Comparison of ENCODE assay signal across 23 mouse cellular contexts in the genomic region with DNA sequence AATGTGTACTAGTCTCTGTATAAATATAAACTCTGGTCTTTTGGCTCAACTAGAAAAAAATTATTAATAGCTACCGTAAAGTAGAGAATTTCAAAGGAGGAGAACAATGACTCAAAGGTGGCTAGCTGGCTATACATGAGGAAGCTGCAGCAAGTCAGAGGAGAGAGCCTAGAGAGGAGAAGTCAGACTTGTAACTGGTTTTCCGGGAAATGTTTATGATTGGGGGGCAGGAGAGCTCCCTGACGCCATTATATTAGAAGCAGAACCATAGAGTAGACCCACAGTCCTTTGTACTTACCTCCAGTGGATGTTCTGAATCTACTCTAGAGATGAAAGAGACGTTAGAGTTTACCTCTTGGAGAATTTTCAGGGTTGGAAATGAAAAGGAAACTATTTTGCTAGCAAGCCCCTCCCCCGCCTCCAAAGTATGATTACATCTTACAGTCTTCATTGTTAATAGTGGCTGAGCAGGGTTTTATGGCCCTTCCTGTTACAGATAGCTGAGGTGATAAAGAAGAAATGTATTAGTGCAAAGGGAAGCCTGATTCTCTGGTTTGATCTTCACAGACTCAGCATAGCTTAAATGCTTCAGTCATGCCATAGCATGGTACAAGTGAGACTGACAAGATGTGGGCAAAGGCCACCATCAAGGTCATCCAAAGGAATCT. TPM values are rescaled to one million over a fixed set of nuclear protein-coding genes. Genes with fewer than 3 reads are reported as not detected.
DNase-seq lines count a peak whose midpoint lies in the region; ATAC-seq and TF ChIP-seq lines count a peak whose summit lies in the region.
"Had no signal": no experiment of that assay in that cellular context is flagged by ENCODE, and none has a peak within 500 bp of the region (broad histone marks: within the 10 kb centered on the region; RNA-seq: fewer than 3 reads in every experiment).

No protein-coding gene starts in this region.

- H3K27me3 ChIP-seq in kidney, postnatal 0 days (ENCODE audit: insufficient read depth, low read length), result no peaks in the 10 kb centered on the region
- H3K27me3 ChIP-seq in G1E (ENCODE audit: insufficient read depth, low read length), result no peaks in the 10 kb centered on the region
- no peaks in the 10 kb centered on the region for H3K27me3 ChIP-seq in intestine, embryonic 15.5 days (replicated peaks)
- no peaks in the 10 kb centered on the region for H3K27me3 ChIP-seq in midbrain, embryonic 15.5 days (replicated peaks)
- H3K27me3 ChIP-seq: embryonic facial prominence, embryonic 15.5 days; midbrain, embryonic 13.5 days had no signal

- no peak for ATAC-seq in kidney, postnatal 0 days (replicated peaks; ENCODE audit: low FRiP score, low read depth)
- ATAC-seq in G1E (ENCODE audit: extremely low read depth, insufficient number of reproducible peaks, low FRiP score, poor library complexity, severe bottlenecking), result no peak
- ATAC-seq in intestine, embryonic 15.5 days, result peak; percentile 72
- no peak for ATAC-seq in midbrain, embryonic 15.5 days (replicated peaks)
- no peak for ATAC-seq in monocyte, adult 5-6 weeks (replicated peaks; ENCODE audit: insufficient number of reproducible peaks, low FRiP score, low TSS enrichment, poor library complexity, severe bottlenecking)
- ATAC-seq: midbrain, embryonic 13.5 days had no signal

- H3K27ac ChIP-seq in kidney, postnatal 0 days, result peak overlapping the region; percentile 22; the same call in 1 of the 2 replicates
- peak overlapping the region; percentile 20; the same call in 1 of the 2 replicates for H3K27ac ChIP-seq in intestine, embryonic 15.5 days
- peak overlapping the region; percentile 36 for H3K27ac ChIP-seq in macrophage
- H3K27ac ChIP-seq in midbrain, embryonic 15.5 days, result no peak overlapping the region
- H3K27ac ChIP-seq: embryonic facial prominence, embryonic 15.5 days; heart, embryonic 10.5 days; hindbrain, embryonic 14.5 days; limb, embryonic 13.5 days; midbrain, embryonic 13.5 days had no signal

- no peaks in the 10 kb centered on the region for H3K79me2 ChIP-seq in macrophage (ENCODE audit: inconsistent target)

- H3K4me2 ChIP-seq in kidney, postnatal 0 days (ENCODE audit: low read length), result no peak overlapping the region
- peak overlapping the region; percentile 1 for H3K4me2 ChIP-seq in intestine, embryonic 15.5 days (replicated peaks)
- H3K4me2 ChIP-seq in midbrain, embryonic 15.5 days, result no peak overlapping the region
- H3K4me2 ChIP-seq: embryonic facial prominence, embryonic 15.5 days; hindbrain, embryonic 14.5 days; limb, embryonic 13.5 days; midbrain, embryonic 13.5 days had no signal

- DNase-seq in kidney, postnatal 0 days (ENCODE audit: low spot score), result no peak
- DNase-seq in kidney, adult 11 months, result no peak
- no peak for DNase-seq in G1E (ENCODE audit: low spot score)
- DNase-seq in left cerebral cortex, adult 18-20 months (ENCODE audit: low spot score in 2 of 2), result no peak
- DNase-seq: cerebellum, postnatal 14 days; embryo, embryonic 11 days; gastrocnemius, postnatal 10 days; heart, postnatal 14 days; kidney, adult 9 months; retina, postnatal 1 day; thymus, postnatal 14 days had no signal

- H3K9me3 ChIP-seq in kidney, postnatal 0 days (replicated peaks; ENCODE audit: low read length), result no peaks in the 10 kb centered on the region
- H3K9me3 ChIP-seq in G1E (replicated peaks), result no peaks in the 10 kb centered on the region
- H3K9me3 ChIP-seq in intestine, embryonic 15.5 days, result no peaks in the 10 kb centered on the region
- no peaks in the 10 kb centered on the region for H3K9me3 ChIP-seq in midbrain, embryonic 15.5 days
- H3K9me3 ChIP-seq: embryonic facial prominence, embryonic 15.5 days; heart, embryonic 10.5 days; limb, embryonic 13.5 days; midbrain, embryonic 13.5 days had no signal

- no peaks in the 10 kb centered on the region for H3K4me1 ChIP-seq in kidney, postnatal 0 days (replicated peaks; ENCODE audit: insufficient read depth, low read length)
- peaks cover 53% of the 10 kb centered on the region for H3K4me1 ChIP-seq in G1E (ENCODE audit: insufficient read depth, low read depth, low read length)
- H3K4me1 ChIP-seq in intestine, embryonic 15.5 days (replicated peaks), result peaks cover 4% of the 10 kb centered on the region; the same call in 1 of the 2 replicates
- peaks cover under 1% of the 10 kb centered on the region; the same call in 1 of the 2 replicates for H3K4me1 ChIP-seq in midbrain, embryonic 15.5 days
- H3K4me1 ChIP-seq: midbrain, embryonic 13.5 days had no signal

- WGBS in kidney, postnatal 0 days, result 66% methylated on average over 5 of the region's 5 CpGs
- 41% methylated on average over 5 of the region's 5 CpGs for WGBS in intestine, embryonic 15.5 days
- WGBS in macrophage (ENCODE audit: missing documents), result 37% methylated on average over 5 of the region's 5 CpGs
- 84% methylated on average over 5 of the region's 5 CpGs for WGBS in midbrain, embryonic 15.5 days

- no peak for TF ChIP-seq CTCF in kidney, postnatal 0 days (IDR thresholded peaks at IDR 0.05; ENCODE audit: low read depth)
- no peak for TF ChIP-seq CTCF in G1E (IDR thresholded peaks at IDR 0.05; ENCODE audit: low read depth, low read length)

- H3K4me3 ChIP-seq in kidney, postnatal 0 days (replicated peaks; ENCODE audit: low read depth, low read length), result no peak overlapping the region
- H3K4me3 ChIP-seq in G1E (ENCODE audit: low read depth, low read length), result peak overlapping the region; percentile 27; the same call in 1 of the 2 replicates
- no peak overlapping the region for H3K4me3 ChIP-seq in intestine, embryonic 15.5 days (replicated peaks)
- no peak overlapping the region for H3K4me3 ChIP-seq in macrophage (ENCODE audit: inconsistent target)
- H3K4me3 ChIP-seq in midbrain, embryonic 15.5 days, result no peak overlapping the region
- H3K4me3 ChIP-seq: embryonic facial prominence, embryonic 15.5 days; heart, embryonic 10.5 days; limb, embryonic 13.5 days; midbrain, embryonic 13.5 days had no signal

- H3K9ac ChIP-seq in kidney, postnatal 0 days (ENCODE audit: low read depth, low read length), result no peak overlapping the region
- H3K9ac ChIP-seq in intestine, embryonic 15.5 days, result no peak overlapping the region
- no peak overlapping the region for H3K9ac ChIP-seq in midbrain, embryonic 15.5 days
- H3K9ac ChIP-seq: embryonic facial prominence, embryonic 15.5 days; hindbrain, embryonic 14.5 days; limb, embryonic 13.5 days; midbrain, embryonic 13.5 days had no signal

- H3K36me3 ChIP-seq in kidney, postnatal 0 days (ENCODE audit: insufficient read depth, low read length), result no peaks in the 10 kb centered on the region
- no peaks in the 10 kb centered on the region for H3K36me3 ChIP-seq in G1E (replicated peaks)
- no peaks in the 10 kb centered on the region for H3K36me3 ChIP-seq in intestine, embryonic 15.5 days
- no peaks in the 10 kb centered on the region for H3K36me3 ChIP-seq in macrophage (ENCODE audit: inconsistent target)
- no peaks in the 10 kb centered on the region for H3K36me3 ChIP-seq in midbrain, embryonic 15.5 days (replicated peaks)
- H3K36me3 ChIP-seq: embryonic facial prominence, embryonic 15.5 days; heart, embryonic 10.5 days; limb, embryonic 13.5 days; midbrain, embryonic 13.5 days had no signal

RNA-seq across cellular contexts. Expression of a gene that starts 7.1 kb away (rescaled TPM):
- 9.6 and 9.9 TPM in 2 replicates for polyA plus RNA-seq in kidney, postnatal 0 days (2015; fragmentation: Nextera tagmentation; extraction: Ambion mirVana)
- total RNA-seq in G1E (2014; fragmentation: Nextera tagmentation) (490 and 543 TPM in 2 replicates), G1E (2017) (66.6 and 93.8 TPM in 2 replicates)
- polyA plus RNA-seq in G1E (2012) (1.8 and 9.3 TPM in 2 replicates), macrophage (2018) (0.30 to 0.62 TPM in 2 of 3 replicates, not detected in the other)
- 10.7 and 10.9 TPM in 2 replicates for polyA plus RNA-seq in intestine, embryonic 15.5 days (2015; fragmentation: Nextera tagmentation; extraction: Ambion mirVana)
- total RNA-seq in macrophage (2018; cell fraction: chromatin; rRNA removed), result 10 to 100 TPM in 7 of 26 experiments, 1 to 10 TPM in 19; 1.6 to 32.3 (median 3.5) TPM
- total RNA-seq in macrophage (2018; cell fraction: cytosol; rRNA removed), result 10 to 100 TPM in 8 of 26 experiments, 1 to 10 TPM in 18; 2.0 to 18.5 (median 6.1) TPM
- 10 to 100 TPM in 10 of 26 experiments, 1 to 10 TPM in 16; 2.0 to 52.7 (median 8.6) TPM for total RNA-seq in macrophage (2018; cell fraction: nucleus; rRNA removed)
- 5.6 and 6.1 TPM in 2 replicates for polyA plus RNA-seq in midbrain, embryonic 15.5 days (2015; fragmentation: Nextera tagmentation; extraction: Ambion mirVana)
- 9.6 to 40.3 TPM (median 12.9 TPM) in 3 replicates for total RNA-seq in monocyte, adult 5-6 weeks (2017)
- total RNA-seq in left cerebral cortex, adult 18-20 months (2021), result 10 to 100 TPM; 36.9 to 40.6 TPM

RNA-seq across cellular contexts. Expression of a gene that starts 9.6 kb away (rescaled TPM):
- 0.62 and 1.0 TPM in 2 replicates for polyA plus RNA-seq in kidney, postnatal 0 days (2015; fragmentation: Nextera tagmentation; extraction: Ambion mirVana)
- total RNA-seq in G1E (2014; fragmentation: Nextera tagmentation) (21.7 and 42.6 TPM in 2 replicates), G1E (2017) (9.1 and 9.9 TPM in 2 replicates)
- polyA plus RNA-seq in G1E (2012) (not detected in 2 replicates), macrophage (2018) (1.7 to 8.5 TPM (median 4.8 TPM) in 3 replicates)
- polyA plus RNA-seq in intestine, embryonic 15.5 days (2015; fragmentation: Nextera tagmentation; extraction: Ambion mirVana), result 1.0 and 1.3 TPM in 2 replicates
- total RNA-seq in macrophage (2018; cell fraction: chromatin; rRNA removed), result not detected
- 10 to 100 TPM in 4 of 26 experiments, 1 to 10 TPM in 20, under 1 TPM in 2; 0.26 to 13.9 (median 5.0) TPM for total RNA-seq in macrophage (2018; cell fraction: cytosol; rRNA removed)
- total RNA-seq in macrophage (2018; cell fraction: nucleus; rRNA removed), result 1 to 10 TPM in 4 of 26 experiments, under 1 TPM in 2, not detected in 20; 0.60 to 8.0 (median 2.2) TPM
- polyA plus RNA-seq in midbrain, embryonic 15.5 days (2015; fragmentation: Nextera tagmentation; extraction: Ambion mirVana), result 0.11 TPM in 1 of 2 replicates, not detected in the other
- total RNA-seq in monocyte, adult 5-6 weeks (2017), result not detected in 3 replicates
- total RNA-seq in left cerebral cortex, adult 18-20 months (2021), result not detected
- total RNA-seq: ES-E14 had no signal
- polyA plus RNA-seq: frontal cortex, adult 2 months had no signal

RNA-seq across cellular contexts. Expression of a gene that starts 10.8 kb away (rescaled TPM):
- polyA plus RNA-seq in kidney, postnatal 0 days (2015; fragmentation: Nextera tagmentation; extraction: Ambion mirVana), result 30.9 and 33.5 TPM in 2 replicates
- total RNA-seq in G1E (2014; fragmentation: Nextera tagmentation) (124 and 563 TPM in 2 replicates), G1E (2017) (3,915 and 5,191 TPM in 2 replicates)
- polyA plus RNA-seq in G1E (2012) (0.79 and 7.3 TPM in 2 replicates), macrophage (2018) (24.8 to 42.2 TPM (median 31.8 TPM) in 3 replicates)
- 17.7 and 20.5 TPM in 2 replicates for polyA plus RNA-seq in intestine, embryonic 15.5 days (2015; fragmentation: Nextera tagmentation; extraction: Ambion mirVana)
- total RNA-seq in macrophage (2018; cell fraction: chromatin; rRNA removed), result 10 to 100 TPM in 9 of 26 experiments, 1 to 10 TPM in 12, not detected in 5; 2.2 to 49.3 (median 9.8) TPM
- 100 to 1,000 TPM in 4 of 26 experiments, 10 to 100 TPM in 22; 24.8 to 148 (median 55.9) TPM for total RNA-seq in macrophage (2018; cell fraction: cytosol; rRNA removed)
- total RNA-seq in macrophage (2018; cell fraction: nucleus; rRNA removed), result 10 to 100 TPM in 20 of 26 experiments, 1 to 10 TPM in 5, not detected in 1; 2.6 to 72.1 (median 24.1) TPM
- polyA plus RNA-seq in midbrain, embryonic 15.5 days (2015; fragmentation: Nextera tagmentation; extraction: Ambion mirVana), result 14.4 and 19.2 TPM in 2 replicates
- total RNA-seq in monocyte, adult 5-6 weeks (2017), result 960 to 1,517 TPM (median 1,455 TPM) in 3 replicates
- 1 to 10 TPM in 1 of 2 experiments, not detected in 1; 2.9 TPM for total RNA-seq in left cerebral cortex, adult 18-20 months (2021)
- polyA plus RNA-seq: C2C12 had no signal

RNA-seq across cellular contexts. Expression of a gene that starts 12.4 kb away (rescaled TPM):
- 34.6 and 36.5 TPM in 2 replicates for polyA plus RNA-seq in kidney, postnatal 0 days (2015; fragmentation: Nextera tagmentation; extraction: Ambion mirVana)
- total RNA-seq in G1E (2014; fragmentation: Nextera tagmentation) (2,573 and 2,582 TPM in 2 replicates), G1E (2017) (465 and 1,341 TPM in 2 replicates)
- polyA plus RNA-seq in G1E (2012) (16.2 and 95.7 TPM in 2 replicates), macrophage (2018) (not detected in 3 replicates)
- polyA plus RNA-seq in intestine, embryonic 15.5 days (2015; fragmentation: Nextera tagmentation; extraction: Ambion mirVana), result 49.9 and 61.1 TPM in 2 replicates
- total RNA-seq in macrophage (2018; cell fraction: chromatin; rRNA removed), result 10 to 100 TPM in 13 of 26 experiments, 1 to 10 TPM in 10, not detected in 3; 1.8 to 70.3 (median 11.4) TPM
- total RNA-seq in macrophage (2018; cell fraction: cytosol; rRNA removed), result 100 to 1,000 TPM in 2 of 26 experiments, 10 to 100 TPM in 23, 1 to 10 TPM in 1; 3.3 to 121 (median 38.4) TPM
- total RNA-seq in macrophage (2018; cell fraction: nucleus; rRNA removed), result 10 to 100 TPM in 16 of 26 experiments, 1 to 10 TPM in 10; 2.0 to 65.6 (median 12.7) TPM
- polyA plus RNA-seq in midbrain, embryonic 15.5 days (2015; fragmentation: Nextera tagmentation; extraction: Ambion mirVana), result 12.8 and 13.1 TPM in 2 replicates
- 4.4 to 34.9 TPM (median 10.9 TPM) in 3 replicates for total RNA-seq in monocyte, adult 5-6 weeks (2017)
- total RNA-seq in left cerebral cortex, adult 18-20 months (2021), result 10 to 100 TPM; 51.9 to 52.0 TPM

RNA-seq across cellular contexts. Expression of a gene that starts 13.5 kb away (rescaled TPM):
- polyA plus RNA-seq in kidney, postnatal 0 days (2015; fragmentation: Nextera tagmentation; extraction: Ambion mirVana), result 4.9 and 5.4 TPM in 2 replicates
- total RNA-seq in G1E (2014; fragmentation: Nextera tagmentation) (2,071 and 2,480 TPM in 2 replicates), G1E (2017) (8,098 and 8,372 TPM in 2 replicates)
- polyA plus RNA-seq in G1E (2012) (0.29 and 0.75 TPM in 2 replicates), macrophage (2018) (not detected in 3 replicates)
- 6.5 and 9.2 TPM in 2 replicates for polyA plus RNA-seq in intestine, embryonic 15.5 days (2015; fragmentation: Nextera tagmentation; extraction: Ambion mirVana)
- 10 to 100 TPM in 12 of 26 experiments, 1 to 10 TPM in 4, not detected in 10; 4.5 to 55.2 (median 15.6) TPM for total RNA-seq in macrophage (2018; cell fraction: chromatin; rRNA removed)
- total RNA-seq in macrophage (2018; cell fraction: cytosol; rRNA removed), result 10 to 100 TPM in 25 of 26 experiments, 1 to 10 TPM in 1; 4.5 to 64.0 (median 22.6) TPM
- 10 to 100 TPM in 12 of 26 experiments, 1 to 10 TPM in 11, not detected in 3; 3.3 to 98.4 (median 11.5) TPM for total RNA-seq in macrophage (2018; cell fraction: nucleus; rRNA removed)
- polyA plus RNA-seq in midbrain, embryonic 15.5 days (2015; fragmentation: Nextera tagmentation; extraction: Ambion mirVana), result 1.9 and 2.6 TPM in 2 replicates
- 249 to 540 TPM (median 349 TPM) in 3 replicates for total RNA-seq in monocyte, adult 5-6 weeks (2017)
- 100 to 1,000 TPM; 210 to 215 TPM for total RNA-seq in left cerebral cortex, adult 18-20 months (2021)
